Comparison of ENCODE assay signal across 12 mouse cellular contexts in the genomic region with DNA sequence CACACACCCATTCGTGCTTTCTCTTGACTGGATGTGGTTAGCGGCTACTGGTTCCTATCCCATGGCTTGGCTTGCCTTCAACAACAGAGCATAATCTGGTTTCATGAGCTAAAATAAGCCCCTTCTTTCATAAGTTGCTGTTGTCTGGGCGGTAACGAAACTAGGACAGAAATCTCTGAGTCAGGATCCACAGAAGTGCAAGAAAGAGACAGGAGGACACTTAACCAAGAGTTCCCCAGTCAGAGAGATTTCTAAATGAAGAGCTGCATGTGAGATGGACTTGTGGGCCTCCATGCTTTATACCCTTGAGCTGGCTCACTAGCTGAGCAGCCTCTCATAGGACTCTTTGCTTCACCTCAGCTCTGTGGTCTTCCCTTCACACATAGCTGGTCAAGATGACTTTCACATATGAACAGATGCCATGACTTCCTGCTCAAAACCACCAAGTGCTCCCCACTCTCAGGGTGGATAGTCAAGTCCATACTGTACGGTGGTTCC. TPM values are rescaled to one million over a fixed set of nuclear protein-coding genes. Genes with fewer than 3 reads are reported as not detected.
A peak's percentile ranks its signal among the peaks of the same experiment; 100 is the strongest.
DNase-seq lines count a peak whose midpoint lies in the region; ATAC-seq and TF ChIP-seq lines count a peak whose summit lies in the region.
"Had no signal": no experiment of that assay in that cellular context is flagged by ENCODE, and none has a peak within 500 bp of the region (broad histone marks: within the 10 kb centered on the region; RNA-seq: fewer than 3 reads in every experiment).

No protein-coding gene starts in this region.

- no peak overlapping the region for H3K4me3 ChIP-seq in kidney, adult 2 months (ENCODE audit: insufficient read depth, low read depth, low read length)
- H3K4me3 ChIP-seq: forebrain, embryonic 13.5 days; hindbrain, embryonic 15.5 days had no signal

- no peaks in the 10 kb centered on the region for H3K27me3 ChIP-seq in kidney, adult 2 months (replicated peaks; ENCODE audit: control insufficient read depth, insufficient read depth, low read length)
- H3K27me3 ChIP-seq: forebrain, embryonic 13.5 days; hindbrain, embryonic 15.5 days had no signal

- ATAC-seq in megakaryocyte, adult 5-6 weeks (ENCODE audit: poor library complexity, severe bottlenecking): peak; percentile 59
- ATAC-seq: forebrain, embryonic 13.5 days had no signal

- 92% methylated on average over 5 of the region's 5 CpGs for WGBS in kidney, adult 2 months

- TF ChIP-seq POLR2A in kidney, adult 2 months (IDR thresholded peaks at IDR 0.05; ENCODE audit: low read depth, low read length): no peak

- no peak for TF ChIP-seq CTCF in kidney, adult 2 months (conservative IDR thresholded peaks at IDR 0.05; ENCODE audit: insufficient read depth, insufficient read length, low read depth, low read length)

- DNase-seq in kidney, adult 2 months: peak; percentile 8
- DNase-seq in kidney, adult 8-10 months: no peak
- peak; percentile 45 for DNase-seq in thymus, postnatal 0 days (ENCODE audit: low spot score)
- DNase-seq in thymus, postnatal 10 days (ENCODE audit: low spot score in 2 of 2): no peak
- no peak for DNase-seq in neural tube, embryonic 10.5 days (ENCODE audit: extremely low spot score, low spot score)
- no peak for DNase-seq in urinary bladder, postnatal 36 days (ENCODE audit: low spot score in 2 of 2)
- no peak for DNase-seq in heart, postnatal 14 days
- DNase-seq: embryo, embryonic 11 days; kidney, postnatal 4 days had no signal

- intact Hi-C loops in heart, postnatal 14 days (cut with DNase I): no loop called here

- no peaks in the 10 kb centered on the region for H3K4me1 ChIP-seq in kidney, adult 2 months (ENCODE audit: control insufficient read depth, insufficient read depth, low read length)
- H3K4me1 ChIP-seq: forebrain, embryonic 13.5 days; hindbrain, embryonic 15.5 days had no signal

- no peaks in the 10 kb centered on the region for H3K36me3 ChIP-seq in kidney, adult 2 months (ENCODE audit: control insufficient read depth, insufficient read depth, low read length)
- H3K36me3 ChIP-seq: hindbrain, embryonic 15.5 days had no signal

- no peak overlapping the region for H3K27ac ChIP-seq in kidney, adult 2 months (ENCODE audit: insufficient read depth, low read depth, low read length)
- H3K27ac ChIP-seq: forebrain, embryonic 13.5 days; hindbrain, embryonic 15.5 days had no signal

RNA-seq across cellular contexts. Expression of a gene that starts 12.7 kb away (rescaled TPM):
- polyA plus RNA-seq in kidney, adult 2 months (2012; rRNA removed): 0.90 and 3.1 TPM in 2 replicates
- 134 and 135 TPM in 2 replicates for polyA plus RNA-seq in thymus, postnatal 0 days (2015; fragmentation: Nextera tagmentation; extraction: Ambion mirVana)
- 205 and 221 TPM in 2 replicates for total RNA-seq in megakaryocyte, adult 5-6 weeks (2015)
- 94.8 and 109 TPM in 2 replicates for total RNA-seq in megakaryocyte, adult 5-6 weeks (2017)
- total RNA-seq in heart, postnatal 14 days (2021): 1 to 10 TPM; 3.0 to 4.9 TPM

RNA-seq across cellular contexts. Expression of a gene that starts 41.1 kb away (rescaled TPM):
- polyA plus RNA-seq in kidney, adult 2 months (2012; rRNA removed): 0.05 TPM in 1 of 2 replicates, not detected in the other
- polyA plus RNA-seq in thymus, postnatal 0 days (2015; fragmentation: Nextera tagmentation; extraction: Ambion mirVana): 0.14 and 0.22 TPM in 2 replicates
- total RNA-seq in megakaryocyte, adult 5-6 weeks (2015): 0.09 TPM in 1 of 2 replicates, not detected in the other
- total RNA-seq in megakaryocyte, adult 5-6 weeks (2017): 0.18 TPM in 1 of 2 replicates, not detected in the other
- total RNA-seq in heart, postnatal 14 days (2021): not detected

Comparison
In these comparisons a context has a peak if more than half of its experiments do, and no peak if none do; other contexts are left out.
1. DNase-seq: peak in kidney, adult 2 months (single experiment) and thymus, postnatal 0 days (single experiment); none in kidney, adult 8-10 months (0 of 2), thymus, postnatal 10 days (0 of 2), neural tube, embryonic 10.5 days (single experiment), urinary bladder, postnatal 36 days (0 of 2) and heart, postnatal 14 days (0 of 2).
2. RNA of a gene that starts 12.7 kb away (total RNA-seq): 94.8 to 221 TPM in megakaryocyte, adult 5-6 weeks; 3.0 to 4.9 TPM in heart, postnatal 14 days; every median in the first group is over 10 times any median in the second.